Mouse (Mus musculus): ENCODE data around the gene Rph3a. TPM values are rescaled to one million over a fixed set of nuclear protein-coding genes. Genes with fewer than 3 reads are reported as not detected.
"Not testable (repeated sequence)": the region's sequence is repeated elsewhere in the genome, so short reads cannot be mapped to it uniquely, and the experiment has no call there.

The Rph3a gene
- total RNA-seq, 2 experiments from 2014 or later: 226 to 235 TPM

DNA sequence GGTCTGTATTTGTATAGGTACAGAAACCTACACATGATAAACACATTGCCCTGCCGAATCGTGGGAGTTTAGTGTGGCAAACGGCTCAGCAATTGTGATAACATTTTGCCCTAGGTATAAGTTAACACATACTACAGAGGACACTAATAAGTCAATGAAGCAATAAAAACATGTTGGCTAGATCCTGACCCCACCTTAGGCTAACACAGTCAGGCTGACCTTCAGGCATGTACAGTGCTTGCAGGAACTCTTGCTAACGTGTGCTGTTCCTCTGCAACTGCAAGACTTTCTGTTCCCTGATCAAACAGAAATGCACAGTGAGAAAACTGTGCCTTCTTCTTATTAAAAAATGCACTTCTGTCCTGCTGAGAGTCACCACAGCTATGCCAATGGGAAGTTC is 85.9 kb downstream of the Rph3a start:
- Histone ChIP-seq H3K27ac (no peak overlapping the region), H3K4me3 (no peak overlapping the region)
- TF ChIP-seq CTCF (conservative IDR thresholded peaks at IDR 0.05): no peak
- no peak for DNase-seq (ENCODE audit: low spot score in 2 of 2)

DNA sequence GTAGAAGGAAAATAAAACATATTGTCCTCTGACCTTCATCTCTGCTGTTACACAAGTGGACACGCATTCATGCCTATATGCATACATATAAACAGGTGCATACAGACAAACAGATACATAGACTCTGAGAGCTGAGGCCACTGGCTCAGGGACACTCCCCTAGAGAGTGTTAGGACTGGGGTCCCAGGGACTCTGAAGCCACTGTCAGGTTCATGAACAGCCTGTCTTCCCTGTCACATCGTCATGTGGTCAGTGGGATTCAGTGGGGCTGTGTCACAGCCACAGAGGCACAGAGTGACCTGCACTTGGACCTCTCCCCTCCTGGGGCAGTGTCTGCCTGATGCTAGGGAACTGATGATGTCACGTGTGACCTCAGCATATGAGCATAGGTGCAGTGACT is 89.6 kb downstream of the Rph3a start:
- no peak overlapping the region for H3K27ac ChIP-seq
- no peak for DNase-seq (ENCODE audit: low spot score in 2 of 2)
- H3K4me3 ChIP-seq: no peak overlapping the region
- no peak for TF ChIP-seq CTCF (conservative IDR thresholded peaks at IDR 0.05)

DNA sequence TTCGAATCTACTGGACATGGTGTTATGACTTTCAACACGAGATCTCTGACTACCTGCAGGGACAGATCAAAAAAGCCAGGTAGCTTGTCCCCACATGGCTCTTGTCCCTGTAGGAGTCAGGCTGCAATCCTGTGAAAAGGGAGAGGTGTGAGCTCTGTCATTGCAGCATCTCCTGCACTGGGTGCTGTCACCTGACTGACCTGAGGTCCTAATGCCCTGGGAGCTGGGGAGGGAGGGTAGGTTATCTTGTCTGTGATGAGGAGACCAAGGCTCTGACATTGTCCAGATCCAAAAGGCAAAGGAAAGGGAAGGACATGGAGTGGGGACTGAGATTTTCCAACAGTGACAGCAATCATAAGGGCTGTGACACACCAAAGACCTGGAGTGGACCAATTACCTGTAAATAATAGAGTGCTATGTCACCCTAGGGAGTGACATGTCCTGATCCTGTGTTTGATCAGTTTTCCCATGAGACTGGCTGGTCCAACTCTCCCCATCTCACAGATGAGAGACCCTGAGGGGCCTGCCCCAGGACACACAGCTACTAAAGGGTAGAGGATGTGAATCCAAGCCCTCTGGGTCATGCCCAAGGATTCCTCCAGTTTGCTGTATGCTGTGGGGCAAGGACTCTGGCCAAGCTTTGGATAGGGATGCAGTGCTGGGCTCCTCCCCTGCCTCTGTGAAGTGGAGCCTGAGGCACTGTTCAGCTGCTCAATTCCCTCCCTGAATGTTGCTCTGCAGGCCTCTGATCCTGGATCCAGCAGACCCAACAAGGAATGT is 90.5 kb downstream of the Rph3a start:
- H3K4me3 ChIP-seq; H3K27ac ChIP-seq; DNase-seq (ENCODE audit: low spot score in 2 of 2): not testable (repeated sequence)

DNA sequence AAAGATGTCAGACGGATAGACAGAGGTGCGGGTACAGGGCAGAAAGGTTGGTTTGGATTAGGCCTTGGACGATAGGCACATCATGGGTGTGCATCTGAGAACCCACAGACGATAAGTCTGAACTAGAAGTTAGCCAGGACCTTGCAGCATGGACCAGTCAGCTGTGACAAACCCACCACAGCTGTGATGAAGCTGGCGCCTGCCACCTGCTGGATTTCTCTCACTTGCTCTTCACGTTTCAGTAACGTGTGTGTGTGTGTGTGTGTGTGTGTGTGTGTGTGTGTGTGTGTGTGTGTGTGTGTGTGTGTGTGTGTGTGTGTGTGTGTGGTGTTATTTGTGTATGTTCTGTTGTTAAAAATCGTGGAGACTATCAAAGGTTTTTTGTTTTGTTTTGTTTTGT is 95.7 kb downstream of the Rph3a start, which contains the start of gene Oas1d:
TSS of gene Oas1d (plus strand) at position 333 of the 400 bp plus-strand sequence.
- not testable (repeated sequence) for H3K27ac ChIP-seq

DNA sequence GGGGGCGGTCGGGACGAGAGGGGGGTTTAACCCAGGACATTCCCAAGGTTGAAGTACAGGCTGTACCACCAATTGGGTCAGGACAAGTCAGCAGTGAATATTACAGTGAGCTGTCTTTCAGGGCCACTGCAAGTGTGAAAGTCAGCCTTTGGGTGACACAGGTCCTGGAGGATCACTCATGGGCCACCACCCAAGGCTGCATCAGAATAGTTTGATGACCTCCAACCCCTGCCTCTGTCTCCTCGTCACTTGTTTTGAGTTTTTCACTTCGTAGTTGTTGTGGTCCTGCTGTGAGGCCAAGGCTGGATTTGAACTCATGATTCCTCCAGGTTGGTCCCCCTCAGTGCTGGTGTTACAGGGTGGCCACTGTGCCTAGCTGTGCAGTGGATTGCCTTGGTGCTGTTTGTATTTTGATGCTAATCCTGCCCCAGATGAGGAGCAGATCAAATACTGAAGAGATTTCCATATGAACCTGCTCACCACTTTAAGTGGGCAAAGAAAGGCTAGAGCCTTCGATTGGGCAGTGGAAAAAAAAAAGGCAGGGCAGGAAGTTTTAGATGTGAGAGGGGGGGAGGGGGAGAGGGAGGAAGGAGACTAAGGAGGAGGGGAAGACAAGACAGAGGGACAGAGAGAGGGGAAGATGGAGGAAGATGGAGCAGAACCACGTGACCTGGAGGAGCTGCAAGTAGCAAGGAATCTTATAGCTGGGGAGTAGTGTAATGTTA is 101.5 kb downstream of the Rph3a start:
- DNase-seq (ENCODE audit: low spot score in 2 of 2): no peak
- no peak for TF ChIP-seq CTCF (conservative IDR thresholded peaks at IDR 0.05)
- no peak overlapping the region for H3K4me3 ChIP-seq
- no peak overlapping the region for H3K27ac ChIP-seq

More for the DNA sequence above, 95.7 kb downstream of the Rph3a start, which contains the start of gene Oas1d:
- H3K4me3 ChIP-seq; DNase-seq (ENCODE audit: low spot score in 2 of 2): not testable (repeated sequence)

DNA sequence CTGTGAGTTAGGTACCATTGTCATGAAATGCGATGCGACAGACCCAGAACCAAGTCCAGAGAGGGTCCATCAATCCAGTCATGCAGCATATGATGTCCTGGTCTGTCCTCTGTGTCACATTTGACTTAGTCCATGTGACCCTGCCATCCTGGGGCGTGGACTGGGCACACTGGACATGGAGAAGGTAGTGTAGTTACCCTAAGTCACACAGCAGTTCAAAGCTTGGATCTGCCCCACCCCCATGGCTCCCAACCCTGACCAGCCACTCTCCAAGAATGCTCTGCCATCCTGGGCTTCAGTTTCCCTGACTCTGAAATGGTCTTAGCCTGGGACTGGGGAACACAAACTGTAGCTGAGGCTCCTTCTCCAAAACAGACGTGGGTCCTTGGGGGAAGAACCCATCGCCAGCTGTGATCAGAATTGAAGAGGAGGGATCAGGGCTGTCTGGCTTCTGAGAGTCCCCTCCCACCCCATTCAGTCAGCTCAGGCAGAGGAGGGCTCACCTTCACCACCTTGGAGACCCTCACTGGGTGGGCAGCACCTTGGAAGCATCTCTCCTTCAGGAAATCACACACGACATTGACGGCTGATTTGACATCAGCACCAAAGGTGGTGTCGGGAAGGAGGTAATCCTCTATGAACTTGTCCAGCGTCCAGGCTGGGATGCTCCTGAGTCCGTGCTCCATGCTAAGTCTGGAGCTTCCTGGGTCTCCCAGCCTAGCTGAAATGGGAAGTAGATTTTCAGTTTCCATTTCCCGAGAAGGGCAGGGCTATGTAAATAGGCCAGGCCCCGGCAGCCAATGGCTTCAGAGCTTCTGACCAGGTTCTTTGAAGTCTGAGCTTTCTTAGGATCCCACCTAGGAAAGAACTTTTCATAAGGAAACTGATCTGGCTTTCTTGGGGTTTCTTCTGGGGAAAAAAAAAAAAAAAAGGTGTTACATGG is 102.8 kb downstream of the Rph3a start, which contains the start of gene Oas1a:
TSS of gene Oas1a (minus strand) at position 731 of the 943 bp plus-strand sequence.
- DNase-seq (ENCODE audit: low spot score in 2 of 2); H3K4me3 ChIP-seq; H3K27ac ChIP-seq: not testable (repeated sequence)

DNA sequence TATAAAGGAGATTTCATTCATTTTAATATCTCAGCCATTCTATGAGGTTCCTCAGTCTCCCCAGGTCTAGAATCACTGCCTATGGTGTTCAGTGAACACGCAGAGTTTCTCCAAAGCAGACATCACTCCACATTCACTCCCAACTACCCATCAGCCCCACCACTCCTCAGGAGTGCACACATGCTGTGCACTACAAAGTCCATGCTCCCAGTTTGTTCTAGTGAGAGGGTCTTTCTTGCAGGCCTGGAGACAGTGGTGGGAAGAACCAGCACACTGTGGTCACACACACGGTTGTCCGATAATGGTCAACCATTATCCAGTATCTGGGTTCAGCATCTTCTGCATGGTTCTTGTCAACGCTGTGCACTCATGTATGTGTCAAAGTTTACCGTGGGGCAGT is 107.8 kb downstream of the Rph3a start:
- no peak for TF ChIP-seq CTCF (conservative IDR thresholded peaks at IDR 0.05)

DNA sequence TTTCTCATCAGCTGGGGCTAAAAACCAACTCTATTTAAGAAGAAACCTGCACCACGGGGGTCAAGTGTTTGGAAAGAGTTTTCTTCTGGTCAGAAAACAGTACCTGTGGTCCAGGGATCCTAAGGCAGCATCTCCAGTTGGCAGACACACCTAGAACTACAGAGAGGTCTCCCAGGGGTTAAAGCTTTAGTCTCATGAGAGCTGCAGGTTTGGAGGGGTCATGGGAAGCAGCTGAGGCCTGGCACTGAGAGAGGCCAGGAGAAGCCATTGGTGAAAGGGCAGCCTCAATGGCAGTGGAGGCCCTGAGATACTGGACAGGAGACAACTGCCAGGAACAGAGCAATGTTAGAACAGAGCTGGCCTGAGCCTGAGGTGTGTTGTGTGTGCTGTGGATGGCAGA is 109.2 kb downstream of the Rph3a start:
- no peak for TF ChIP-seq CTCF (conservative IDR thresholded peaks at IDR 0.05)

More for the DNA sequence above, 107.8 kb downstream of the Rph3a start:
- Histone ChIP-seq H3K27ac (no peak overlapping the region), H3K4me3 (no peak overlapping the region)
- DNase-seq (ENCODE audit: low spot score in 2 of 2): no peak

DNA sequence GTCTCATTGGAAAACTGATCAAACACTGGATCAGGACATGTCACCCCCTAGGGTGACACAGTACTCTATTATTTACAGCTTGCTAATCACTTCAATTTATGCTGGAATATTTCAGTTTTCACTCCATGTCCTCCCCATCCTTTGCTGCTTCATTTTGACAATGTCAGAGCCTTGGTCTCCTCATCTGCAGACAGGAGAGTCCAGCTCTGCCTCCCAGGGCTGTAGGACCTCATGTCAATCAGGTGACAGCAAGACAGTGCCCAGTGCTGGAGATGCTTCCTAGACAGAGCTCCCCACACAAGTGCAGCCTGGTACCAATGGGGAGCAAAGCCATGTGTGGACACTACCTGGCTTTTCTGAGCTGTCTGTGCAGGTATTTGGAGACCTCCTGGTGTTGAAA is 111.2 kb downstream of the Rph3a start:
- Histone ChIP-seq H3K4me3 (no peak overlapping the region), H3K27ac (no peak overlapping the region)
- no peak for TF ChIP-seq CTCF (conservative IDR thresholded peaks at IDR 0.05)
- no peak for DNase-seq (ENCODE audit: low spot score in 2 of 2)

More for the DNA sequence above, 109.2 kb downstream of the Rph3a start:
- DNase-seq (ENCODE audit: low spot score in 2 of 2): no peak
- Histone ChIP-seq H3K27ac (no peak overlapping the region), H3K4me3 (no peak overlapping the region)

DNA sequence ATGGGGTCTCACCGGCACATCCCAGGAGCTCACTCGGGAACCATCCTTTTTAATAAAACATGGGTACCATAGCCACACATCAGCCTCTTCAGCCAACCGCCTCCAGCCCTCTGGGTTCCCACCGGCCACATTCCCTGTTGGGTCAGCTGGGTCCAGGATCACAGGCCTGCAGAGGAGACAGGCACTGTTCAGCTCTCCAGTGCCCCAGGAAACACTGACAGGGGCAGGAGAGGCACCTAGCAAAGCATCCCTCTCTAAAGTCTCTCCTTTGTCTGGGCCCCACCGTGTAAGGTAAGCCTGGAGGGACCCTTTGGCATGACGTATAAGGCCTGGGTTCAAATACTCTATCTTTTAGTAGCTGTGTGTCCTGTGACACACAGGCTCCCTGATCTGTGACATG is 111.6 kb downstream of the Rph3a start:
- Histone ChIP-seq H3K4me3 (no peak overlapping the region), H3K27ac (no peak overlapping the region)
- DNase-seq (ENCODE audit: low spot score in 2 of 2): no peak
- no peak for TF ChIP-seq CTCF (conservative IDR thresholded peaks at IDR 0.05)

DNA sequence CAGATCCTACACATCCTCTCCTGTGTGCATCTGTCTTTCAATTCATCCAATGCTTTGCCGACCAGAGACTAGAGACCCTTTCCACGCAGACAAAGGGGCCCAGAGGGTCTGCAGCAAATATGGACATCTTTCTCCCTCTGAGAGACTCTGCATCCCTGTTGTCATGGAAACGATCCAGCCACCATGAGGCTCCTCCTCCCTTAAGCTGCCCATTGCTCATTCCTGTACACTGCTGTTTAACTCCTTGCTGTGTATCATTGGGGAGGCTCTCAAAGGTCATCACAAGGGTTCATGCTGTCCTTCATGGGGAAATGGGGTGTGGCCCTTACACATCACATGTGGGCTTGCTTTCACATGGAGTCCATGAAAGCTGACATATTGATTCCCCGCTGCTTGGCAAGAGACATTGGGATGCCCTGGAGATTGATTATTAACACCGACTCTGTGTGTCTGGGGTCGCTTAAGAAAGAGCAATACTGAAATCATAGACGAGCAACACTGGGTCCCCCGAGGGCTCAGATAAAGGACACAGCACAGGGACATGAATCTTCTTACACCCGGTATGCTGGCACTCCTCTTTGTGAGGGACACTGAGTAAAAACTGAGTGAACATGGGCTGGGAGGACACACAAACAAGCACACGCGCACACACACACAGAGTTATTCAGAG is 114.5 kb downstream of the Rph3a start:
- Histone ChIP-seq H3K27ac (no peak overlapping the region), H3K4me3 (no peak overlapping the region)
- TF ChIP-seq CTCF (conservative IDR thresholded peaks at IDR 0.05): no peak
- DNase-seq (ENCODE audit: low spot score in 2 of 2): no peak

DNA sequence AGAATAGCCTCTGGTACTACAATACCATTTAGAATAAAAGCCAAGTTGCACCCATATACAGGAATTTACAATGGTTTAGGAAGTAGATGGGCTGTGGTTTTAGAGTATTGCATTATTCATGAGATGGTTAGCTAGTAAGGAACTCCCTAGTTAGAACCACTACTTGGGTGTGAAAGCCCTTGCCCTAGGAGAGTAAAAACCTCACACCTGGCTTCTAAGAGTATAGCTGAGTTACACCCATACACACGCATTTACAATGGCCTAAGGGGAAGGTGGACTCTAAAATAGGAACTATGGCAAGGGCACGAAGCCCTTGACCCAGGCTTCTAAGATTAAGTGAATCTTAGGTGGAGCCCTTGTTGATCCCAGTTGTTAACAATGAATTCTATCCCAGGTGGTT is 115.2 kb downstream of the Rph3a start:
- H3K27ac ChIP-seq; H3K4me3 ChIP-seq; DNase-seq (ENCODE audit: low spot score in 2 of 2): not testable (repeated sequence)

DNA sequence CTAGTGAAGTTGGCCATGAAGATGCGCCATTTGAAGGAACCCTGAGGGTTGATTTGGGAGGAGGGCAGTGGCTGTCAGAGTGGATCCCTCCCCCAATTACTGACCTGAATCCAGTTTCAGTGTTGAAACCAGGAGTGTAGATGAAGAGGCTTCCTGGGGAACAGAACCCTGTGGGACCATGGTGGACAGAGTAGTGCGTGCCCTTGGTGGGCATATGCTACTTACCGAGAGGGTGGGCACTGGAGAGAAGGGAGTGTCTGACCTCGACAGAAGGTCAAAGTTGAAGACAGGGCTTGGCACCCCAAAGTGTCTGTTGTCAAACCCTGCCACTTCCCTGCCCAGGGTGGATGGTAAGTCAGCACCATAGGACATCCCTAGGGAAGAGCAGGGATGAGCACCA is 116.0 kb downstream of the Rph3a start:
- DNase-seq (ENCODE audit: low spot score in 2 of 2); H3K4me3 ChIP-seq; H3K27ac ChIP-seq: not testable (repeated sequence)
